Mouse (Mus musculus) cortical plate, adult 2 months (tissue): ENCODE measurements around the gene Gm6904. TPM values are rescaled to one million over a fixed set of nuclear protein-coding genes. Genes with fewer than 3 reads are reported as not detected.

Experiments used
- H3K27ac ChIP-seq: fragments of 200-500 bp; 2 replicates; pipeline ENCODE4 v1.5.1; 2012; ENCODE audit warnings: low read length, control low read depth, inconsistent platforms; ENCODE audit not compliant: insufficient read depth
- H3K4me1 ChIP-seq: fragments of 200-500 bp; 2 replicates; pipeline ENCODE4 v1.6.1; 2011; ENCODE audit warnings: low read length; ENCODE audit not compliant: control insufficient read depth, insufficient read depth
- H3K4me3 ChIP-seq: fragments of 200-500 bp; 2 replicates; pipeline ENCODE4 v1.5.1; 2011; ENCODE audit warnings: mild to moderate bottlenecking, low read length, control low read depth; ENCODE audit not compliant: insufficient read depth
- CTCF ChIP-seq: fragments of 200-500 bp; IDR thresholded peaks from 2 replicates; pipeline ENCODE4 v1.5.1; 2011; ENCODE audit warnings: mild to moderate bottlenecking, control low read depth, low read length; ENCODE audit not compliant: insufficient read depth; ENCODE audit errors: extremely low read depth
- POLR2A ChIP-seq: fragments of 200-500 bp; IDR thresholded peaks from 2 replicates; pipeline ENCODE4 v1.6.1; 2011; ENCODE audit warnings: mild to moderate bottlenecking, low read length, control low read depth; ENCODE audit not compliant: insufficient read depth; ENCODE audit errors: extremely low read depth
- polyA plus RNA-seq: library from polyadenylated mRNA; depleted of rRNA; stranded (reverse); fragments of >200 nt; gene quantifications from 2 replicates; pipeline ENCODE4 v1.2.3, GENCODE M21; 2012; rRNA removed

The Gm6904 gene
- polyA plus RNA-seq, 1 experiment: not detected

DNA sequence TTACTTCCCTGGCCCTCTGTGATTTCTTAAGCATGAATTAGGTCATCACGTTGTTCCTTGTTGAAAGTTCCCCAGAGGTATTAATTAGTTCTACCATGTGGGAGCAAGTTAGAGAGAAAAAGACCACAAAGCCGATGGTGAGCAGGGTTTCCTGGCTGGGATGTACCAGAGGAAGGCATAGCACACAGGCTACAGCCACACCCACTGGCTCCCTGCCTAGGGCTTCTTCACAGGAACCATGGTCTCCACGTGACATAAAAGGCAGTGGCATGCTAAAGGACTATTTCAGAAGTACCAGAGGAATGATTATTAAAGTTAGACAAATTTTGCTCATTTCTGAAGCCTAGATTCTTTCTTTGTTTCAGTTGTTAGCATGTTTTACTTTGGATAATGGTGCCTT is 40.8 kb downstream of the Gm6904 start:
- no peak overlapping the region for H3K4me3 ChIP-seq
- TF ChIP-seq CTCF (no peak), POLR2A (no peak)
- no peaks in the 10 kb centered on the region for H3K4me1 ChIP-seq
- no peak overlapping the region for H3K27ac ChIP-seq

DNA sequence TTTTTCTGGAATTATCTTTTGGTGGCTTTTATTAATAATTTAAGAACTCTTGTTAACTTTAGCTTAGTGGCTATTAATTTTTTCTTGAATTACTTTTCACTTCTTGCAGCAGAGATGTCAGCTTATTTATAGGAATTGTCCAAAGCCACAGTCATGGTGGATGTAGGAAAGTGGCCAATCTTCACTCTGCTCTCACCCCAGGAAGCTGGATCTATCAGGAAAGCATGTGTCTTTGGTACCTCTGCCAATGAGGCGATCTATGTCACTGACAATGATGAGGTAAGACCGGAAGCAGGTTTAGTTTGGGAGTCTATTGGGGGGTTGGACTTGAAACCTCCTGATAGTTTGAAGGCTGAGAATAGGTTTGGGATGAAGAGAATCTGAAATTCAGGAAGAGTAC is 50.2 kb downstream of the Gm6904 start:
- TF ChIP-seq CTCF: no peak
- Histone ChIP-seq H3K4me1 (no peaks in the 10 kb centered on the region), H3K27ac (no peak overlapping the region), H3K4me3 (no peak overlapping the region)

DNA sequence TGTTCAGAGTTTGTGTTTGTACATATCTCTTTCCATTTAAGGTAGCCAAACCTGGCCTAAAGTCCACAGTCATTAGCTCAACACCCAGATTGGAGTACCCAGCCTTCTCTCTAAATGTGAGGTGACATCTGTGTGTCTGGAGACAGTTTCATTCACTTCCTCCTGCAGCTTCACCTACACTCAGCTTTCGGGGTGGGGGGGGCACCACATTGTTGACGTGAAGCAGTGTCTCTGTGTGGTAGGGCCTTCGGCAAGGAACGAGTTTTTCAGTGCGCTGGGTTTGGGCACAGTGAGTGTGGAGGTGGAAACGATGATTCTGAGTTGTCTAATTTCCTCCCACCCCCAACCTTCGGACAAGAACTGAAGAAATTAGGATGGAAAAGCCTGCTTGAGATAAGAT is 51.0 kb downstream of the Gm6904 start:
- no peak overlapping the region for H3K4me3 ChIP-seq
- no peaks in the 10 kb centered on the region; the same call in 1 of the 2 replicates for H3K4me1 ChIP-seq
- TF ChIP-seq POLR2A (no peak), CTCF (no peak)
- H3K27ac ChIP-seq: no peak overlapping the region

DNA sequence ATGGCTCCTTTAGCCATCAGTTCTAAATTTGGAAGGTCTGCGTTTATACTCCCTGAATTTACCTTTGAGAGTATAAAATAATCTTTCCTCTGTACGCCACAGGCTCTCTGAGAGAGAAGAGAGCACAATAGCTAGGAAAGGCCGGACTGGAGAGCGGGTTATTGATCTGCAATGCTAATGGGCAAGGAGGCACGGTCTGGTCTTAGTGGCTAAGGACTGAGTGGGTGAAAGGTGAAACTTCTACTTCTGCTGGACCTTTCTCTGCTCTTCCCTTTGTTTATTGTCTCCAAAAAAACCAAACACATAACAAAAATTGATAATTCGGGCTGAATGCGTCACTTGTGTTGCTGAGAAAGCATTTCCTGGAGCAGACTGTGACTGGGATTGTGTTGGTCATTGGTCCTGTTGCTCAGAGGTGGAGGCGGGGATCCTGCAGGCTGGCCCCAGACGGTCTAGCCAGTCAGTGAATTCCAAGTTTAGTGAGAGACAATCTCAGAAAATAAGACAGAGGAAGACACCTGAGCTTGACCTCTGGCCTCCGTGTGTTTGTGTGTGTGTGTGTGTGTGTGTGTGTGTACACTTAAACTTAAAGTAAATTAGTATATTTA is 53.9 kb downstream of the Gm6904 start:
- Histone ChIP-seq H3K27ac (0 out of 2 replicates have a peak overlapping the region, but pooled peaks have one; percentile 17), H3K4me3 (no peak overlapping the region), H3K4me1 (no peaks in the 10 kb centered on the region; the same call in 1 of the 2 replicates)
- TF ChIP-seq CTCF (no peak), POLR2A (no peak)

DNA sequence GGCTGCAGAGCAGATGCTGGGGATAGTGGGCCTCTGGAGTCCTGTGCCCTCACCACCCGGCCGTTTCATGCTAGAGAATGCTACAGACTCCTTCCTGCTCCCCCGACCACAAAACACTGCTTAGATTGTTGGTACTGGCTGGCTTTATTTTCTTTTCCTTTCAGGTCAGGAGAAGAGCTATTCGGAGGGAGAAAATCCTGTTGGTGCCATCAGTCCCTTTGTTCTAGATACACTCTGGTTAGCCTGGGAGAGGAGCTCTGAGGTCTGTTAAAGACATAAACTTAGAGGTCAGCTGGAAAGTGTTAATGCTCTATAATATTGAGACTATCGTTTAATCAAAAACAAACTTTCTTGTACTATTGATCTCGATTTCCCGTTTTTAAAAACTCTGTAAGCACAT is 54.6 kb downstream of the Gm6904 start:
- Histone ChIP-seq H3K4me1 (no peaks in the 10 kb centered on the region; the same call in 1 of the 2 replicates), H3K4me3 (no peak overlapping the region), H3K27ac (no peak overlapping the region)
- no peak for TF ChIP-seq POLR2A
- TF ChIP-seq CTCF: no peak

DNA sequence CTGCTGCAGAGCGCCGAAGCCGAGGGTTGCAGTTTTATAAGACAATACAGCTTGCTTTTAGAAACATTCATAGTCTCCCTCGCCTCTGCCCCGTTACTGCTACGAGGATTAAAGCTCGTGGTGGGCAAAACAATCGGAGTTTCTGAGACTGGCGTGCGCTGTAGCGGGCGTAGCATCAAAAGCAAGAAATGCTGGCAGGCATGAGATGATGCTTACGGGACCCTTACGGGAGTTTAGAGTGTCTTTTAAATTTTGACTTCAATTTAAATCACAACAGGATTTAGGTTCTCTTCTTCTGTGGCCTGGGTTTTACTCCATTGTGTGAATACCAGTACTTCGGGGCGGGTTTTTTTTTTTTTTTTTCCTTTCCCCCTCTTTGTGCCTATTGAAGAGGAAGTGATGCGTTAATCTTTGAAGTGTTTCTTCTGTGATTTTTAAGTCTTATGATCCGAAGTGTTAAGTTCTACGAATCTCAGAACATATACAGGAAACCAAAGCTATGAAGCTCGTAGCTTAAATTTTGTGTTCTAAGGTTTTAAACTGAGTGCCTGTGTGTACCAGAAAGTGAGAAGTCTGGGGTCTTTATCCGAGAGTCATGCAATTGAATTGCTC is 58.3 kb downstream of the Gm6904 start:
- H3K27ac ChIP-seq: peak overlapping the region; percentile 99
- no peaks in the 10 kb centered on the region; the same call in 1 of the 2 replicates for H3K4me1 ChIP-seq
- H3K4me3 ChIP-seq: peak overlapping the region; percentile 100
- TF ChIP-seq POLR2A (no peak), CTCF (no peak)

DNA sequence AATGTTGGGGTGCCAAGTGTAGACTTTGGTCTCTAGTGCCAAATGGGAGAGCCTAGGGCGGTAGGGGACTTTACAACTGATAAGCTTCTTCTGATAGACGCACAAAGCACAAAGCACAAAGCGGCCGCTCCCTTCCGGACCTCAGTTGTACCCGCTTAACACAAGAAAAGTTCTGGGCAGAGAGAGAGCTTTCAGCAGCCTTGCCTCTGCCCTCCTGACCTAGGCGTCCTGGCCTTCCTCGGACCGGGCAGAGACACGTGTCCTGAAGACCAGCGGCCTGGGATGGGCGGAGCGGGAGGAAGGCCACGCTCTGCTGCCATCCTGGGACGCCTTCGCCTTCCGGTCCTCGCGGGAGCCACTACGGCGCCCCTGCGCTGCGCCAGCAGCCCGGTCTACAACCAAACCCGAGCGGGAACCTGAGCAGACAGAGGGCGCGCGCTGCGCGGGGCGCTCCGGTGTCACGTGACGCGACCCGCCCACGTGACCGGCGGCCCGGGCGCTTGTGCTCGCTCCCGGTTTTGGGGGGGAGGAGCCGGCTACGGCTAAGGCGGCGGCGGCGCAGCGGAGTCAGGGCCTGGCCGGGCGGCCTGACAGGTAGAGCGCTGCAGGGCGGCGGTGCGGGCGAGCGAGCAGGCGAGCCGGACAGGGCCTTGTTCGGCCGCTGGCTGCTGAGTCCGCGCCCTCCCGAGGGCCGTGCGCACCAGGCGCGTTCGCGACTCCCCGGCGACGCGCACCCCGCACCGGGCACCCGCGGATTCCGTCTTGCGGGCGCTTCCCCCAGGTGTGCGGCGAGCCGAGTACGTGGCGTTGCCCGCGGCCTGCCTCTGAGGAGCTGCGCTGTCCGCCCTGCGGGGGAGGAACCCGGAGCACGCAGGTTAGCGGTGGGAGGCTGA is 59.1 kb downstream of the Gm6904 start, which contains the start of gene Rcbtb1:
Rcbtb1 (plus strand) TSS at position 499 of the 893 bp plus-strand sequence.
- TF ChIP-seq CTCF: no peak
- TF ChIP-seq POLR2A: 0 out of 2 replicates have a peak, but pooled peaks have one; percentile 49
- peak within 1 kb of the TSS; percentile 100 for H3K4me3 ChIP-seq
- peak within 1 kb of the TSS; percentile 99 for H3K27ac ChIP-seq
- no peaks in the 10 kb centered on the region; the same call in 1 of the 2 replicates for H3K4me1 ChIP-seq

Other genes starting within 250 kb of the Gm6904 start
- not detected in 2 replicates for gene 1700129C05Rik, start 117.3 kb downstream of the Gm6904 start, polyA plus RNA-seq
- gene Gm5142, start 81.5 kb downstream of the Gm6904 start, polyA plus RNA-seq: not detected in 2 replicates
- gene Rcbtb1, start 59.0 kb downstream of the Gm6904 start, polyA plus RNA-seq: 31.9 and 35.2 TPM in 2 replicates
- not detected in 2 replicates for gene Phf11a, start 37.3 kb upstream of the Gm6904 start, polyA plus RNA-seq
- 0.23 and 0.42 TPM in 2 replicates for gene Phf11b, start 81.1 kb upstream of the Gm6904 start, polyA plus RNA-seq
- 1.3 TPM in 2 replicates for gene Phf11d, start 105.3 kb upstream of the Gm6904 start, polyA plus RNA-seq
- gene Phf11c, start 135.2 kb upstream of the Gm6904 start, polyA plus RNA-seq: 0.49 and 0.61 TPM in 2 replicates
- 3.7 and 4.7 TPM in 2 replicates for gene Setdb2, start 180.7 kb upstream of the Gm6904 start, polyA plus RNA-seq
- 16.6 and 18.3 TPM in 2 replicates for gene Cab39l, start 180.8 kb upstream of the Gm6904 start, polyA plus RNA-seq